Mouse (Mus musculus) stomach, embryonic 16.5 days (tissue): ENCODE data around the gene Zfp386. TPM values are rescaled to one million over a fixed set of nuclear protein-coding genes. Genes with fewer than 3 reads are reported as not detected.

ENCODE experiments used
- ATAC-seq: fragments of 200-750 bp; cut with Nextera tagmentation; 2 replicates; pipeline ENCODE4 v1.8.0; 2017; ENCODE audit warnings: moderate number of reproducible peaks, moderate TSS enrichment; ENCODE audit not compliant: insufficient read depth, low FRiP score
- H3K27ac ChIP-seq: fragments of 300-500 bp; sonication (generic); 2 replicates; pipeline ENCODE4 v1.5.1; 2014; ENCODE audit warnings: low read length
- H3K27me3 ChIP-seq: fragments of 300-500 bp; sonication (generic); 2 replicates; pipeline ENCODE4 v1.6.1; 2014; ENCODE audit warnings: low read length, control low read depth, mixed read lengths; ENCODE audit not compliant: control insufficient read depth, insufficient read depth
- H3K36me3 ChIP-seq: fragments of 300-500 bp; sonication (generic); 2 replicates; pipeline ENCODE4 v1.6.1; 2014; ENCODE audit warnings: low read length; ENCODE audit not compliant: control insufficient read depth, insufficient read depth
- H3K4me1 ChIP-seq: fragments of 300-500 bp; sonication (generic); 2 replicates; pipeline ENCODE4 v1.6.1; 2014; ENCODE audit warnings: low read length, control low read depth, mixed read lengths; ENCODE audit not compliant: control insufficient read depth, insufficient read depth
- H3K4me2 ChIP-seq: fragments of 300-500 bp; sonication (generic); 2 replicates; pipeline ENCODE4 v1.6.1; 2014; ENCODE audit warnings: low read depth, low read length, mixed read lengths
- H3K4me3 ChIP-seq: fragments of 300-500 bp; sonication (generic); replicated peaks from 2 replicates; pipeline ENCODE4 v1.5.1; 2014; ENCODE audit warnings: mild to moderate bottlenecking, low read length
- H3K9ac ChIP-seq: fragments of 300-500 bp; sonication (generic); 2 replicates; pipeline ENCODE4 v1.6.1; 2014; ENCODE audit warnings: low read length
- H3K9me3 ChIP-seq: fragments of 300-500 bp; sonication (generic); replicated peaks from 2 replicates; pipeline ENCODE4 v1.6.1; 2016; ENCODE audit warnings: low read length, control low read depth; ENCODE audit not compliant: control insufficient read depth
- WGBS: fragments of 180-500 bp; shearing (Covaris S2); extraction: QIAGEN DNeasy Blood & Tissue Kit; methylation state at CpG from one replicate; pipeline ENCODE4 v1.1.7; 2014; 5-methylcytosine and 5-hydroxymethylcytosine counted together
- polyA plus RNA-seq: library from polyadenylated mRNA; unstranded; fragments of >200 nt; fragmentation: Nextera tagmentation; extraction: Ambion mirVana; gene quantifications from 2 replicates; pipeline ENCODE4 v1.2.1, GENCODE M21; 2015

The Zfp386 gene
- polyA plus RNA-seq, 1 experiment from 2014 or later: 35.6 TPM

DNA sequence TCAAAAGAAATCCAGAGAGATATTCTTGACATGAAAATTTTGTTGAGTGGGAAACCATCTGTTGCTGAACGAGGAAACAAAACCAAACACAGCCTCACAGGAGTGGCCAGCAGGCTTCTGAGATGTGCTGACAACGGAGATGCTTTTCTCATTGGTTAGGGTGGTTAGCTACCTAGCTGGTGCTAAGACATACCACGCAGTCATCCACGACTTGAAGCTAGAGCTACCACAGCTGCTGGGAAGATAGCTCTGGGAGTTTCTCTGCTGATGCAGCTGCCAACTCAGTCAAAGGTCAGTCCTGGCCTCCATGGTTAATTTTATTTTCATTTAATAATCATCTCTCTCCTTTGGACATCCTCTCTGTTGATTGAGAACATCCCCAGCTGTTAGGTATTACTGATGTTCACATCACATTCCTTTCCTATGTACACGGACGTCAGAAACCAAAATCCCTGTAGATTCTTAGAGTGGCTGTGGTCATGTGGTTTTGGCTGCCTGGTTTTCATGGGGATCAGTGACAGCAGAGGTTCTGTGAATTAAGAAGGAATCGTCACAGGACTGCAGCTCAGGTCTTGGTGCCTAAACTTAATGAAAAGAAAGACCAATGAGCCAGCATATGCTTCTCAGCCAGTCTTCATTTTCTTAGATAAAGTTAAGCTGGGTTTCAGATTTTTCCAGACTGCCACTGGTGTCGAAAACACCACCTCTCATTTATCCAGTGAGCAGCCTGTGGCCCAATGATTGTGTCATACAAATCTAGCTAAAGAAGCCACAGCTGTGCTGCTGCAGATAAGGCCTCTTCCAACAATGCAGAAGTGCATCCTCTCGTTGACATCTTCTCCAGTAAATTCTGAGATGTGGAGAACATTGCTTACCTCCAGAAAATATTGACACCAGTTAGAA lies 62.2 kb downstream of the Zfp386 start:
- 57% methylated on average over 9 of the region's 9 CpGs for WGBS
- H3K9me3 ChIP-seq: no peaks in the 10 kb centered on the region; the same call in 1 of the 2 replicates
- no peaks in the 10 kb centered on the region for H3K27me3 ChIP-seq
- ATAC-seq: peak; percentile 37; the same call in 1 of the 2 replicates
- H3K36me3 ChIP-seq: no peaks in the 10 kb centered on the region
- peak overlapping the region; percentile 30; the same call in 1 of the 2 replicates for H3K27ac ChIP-seq
- no peak overlapping the region for H3K4me2 ChIP-seq
- no peak overlapping the region for H3K4me3 ChIP-seq
- no peak overlapping the region for H3K9ac ChIP-seq
- H3K4me1 ChIP-seq: no peaks in the 10 kb centered on the region

DNA sequence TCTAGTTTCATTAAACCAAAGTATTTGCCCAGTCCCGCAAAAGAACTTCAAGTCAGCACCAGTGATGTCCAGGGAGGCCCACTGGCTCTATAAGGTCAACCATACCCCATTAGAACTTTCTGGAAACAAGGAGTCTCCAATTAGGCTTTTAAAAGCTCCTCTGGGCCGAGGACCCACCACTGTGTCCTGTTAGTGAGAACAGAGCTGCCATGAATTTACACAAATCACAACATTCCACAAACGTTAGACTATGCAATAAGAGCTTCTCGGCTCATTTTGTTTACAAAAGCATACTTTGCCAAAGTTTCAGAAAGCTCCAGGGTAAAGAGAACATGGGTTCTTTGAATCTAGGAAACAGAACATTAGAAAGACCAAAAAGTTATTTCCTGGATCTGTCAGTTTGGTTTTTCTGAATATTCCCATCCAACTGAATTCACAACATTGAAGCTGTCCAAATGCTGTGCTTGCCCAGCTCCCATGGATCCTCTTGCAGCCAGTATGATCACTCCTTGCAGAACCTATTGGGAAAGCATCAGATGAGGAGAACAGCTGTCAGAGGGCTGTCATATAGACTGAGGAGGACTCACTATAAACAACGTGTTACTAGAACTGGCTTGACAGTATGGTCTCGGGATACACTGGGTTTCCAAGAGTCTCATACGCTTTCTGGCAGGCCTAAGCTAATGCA lies 63.6 kb downstream of the Zfp386 start:
- no peaks in the 10 kb centered on the region for H3K4me1 ChIP-seq
- H3K4me2 ChIP-seq: no peak overlapping the region
- ATAC-seq: 0 out of 2 replicates have a peak, but pooled peaks have one; percentile 40
- H3K9me3 ChIP-seq: no peaks in the 10 kb centered on the region; the same call in 1 of the 2 replicates
- peak overlapping the region; percentile 70 for H3K27ac ChIP-seq
- 54% methylated on average over 7 of the region's 7 CpGs for WGBS
- H3K4me3 ChIP-seq: no peak overlapping the region
- H3K36me3 ChIP-seq: no peaks in the 10 kb centered on the region
- H3K9ac ChIP-seq: no peak overlapping the region
- no peaks in the 10 kb centered on the region for H3K27me3 ChIP-seq

Other genes starting within 250 kb of the Zfp386 start
- gene Vipr2, start 30.0 kb downstream of the Zfp386 start, polyA plus RNA-seq: 8.9 and 10.3 TPM in 2 replicates
- 18.6 and 19.0 TPM in 2 replicates for gene Wdr60, start 215.3 kb downstream of the Zfp386 start, polyA plus RNA-seq
- gene Gm11027, start 227.7 kb downstream of the Zfp386 start, polyA plus RNA-seq: not detected in 2 replicates
- 25.6 and 28.7 TPM in 2 replicates for gene Esyt2, start 233.5 kb downstream of the Zfp386 start, polyA plus RNA-seq